Mouse (Mus musculus): Measurements from ENCODE around the gene Gdf9.

DNA sequence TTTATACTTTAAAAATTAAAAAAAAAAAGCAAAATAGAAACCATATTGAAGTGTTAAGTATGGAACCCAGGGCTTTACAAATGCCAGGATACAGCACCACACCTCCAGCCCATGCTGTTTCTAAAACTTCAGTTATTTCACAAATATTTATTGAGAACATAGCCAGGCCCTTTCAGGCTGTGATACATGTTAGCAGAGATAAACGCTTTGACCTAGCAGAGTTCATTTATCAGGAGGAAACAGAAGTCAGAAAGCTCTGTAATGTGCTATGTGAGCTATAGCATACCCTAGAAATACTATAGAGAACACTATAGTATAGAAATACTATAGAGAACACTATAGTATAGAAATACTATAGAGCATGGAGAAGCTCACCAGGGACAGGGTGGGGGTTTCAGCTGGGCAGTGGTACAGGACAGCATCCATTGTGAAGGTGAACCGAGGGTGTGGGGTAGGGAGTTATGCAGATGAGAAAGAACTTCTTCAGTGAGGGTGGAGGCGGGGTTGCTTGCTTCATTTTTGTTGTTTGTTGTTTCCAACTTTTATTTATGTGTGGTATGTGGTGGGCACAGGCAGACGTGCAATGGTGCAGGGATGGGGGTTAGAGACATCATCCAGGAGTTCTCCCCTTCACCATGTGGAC is 50.4 kb downstream of the Gdf9 start:
- TF ChIP-seq POLR2A (IDR thresholded peaks at IDR 0.05; ENCODE audit: borderline replicate concordance, low read depth, low read length) (no peak), CTCF (IDR thresholded peaks at IDR 0.05; ENCODE audit: low read depth, low read length) (no peak)
